Mouse (Mus musculus) heart, embryonic 14.5 days (tissue): ENCODE data around the gene Med31. TPM values are rescaled to one million over a fixed set of nuclear protein-coding genes. Genes with fewer than 3 reads are reported as not detected.
"Not testable (repeated sequence)": the region's sequence is repeated elsewhere in the genome, so short reads cannot be mapped to it uniquely, and the experiment has no call there.

ENCODE experiments used
- ATAC-seq: fragments of 200-750 bp; cut with Nextera tagmentation; 2 replicates; pipeline ENCODE4 v1.8.0; 2017; ENCODE audit warnings: low read depth, moderate TSS enrichment; ENCODE audit not compliant: insufficient number of reproducible peaks, insufficient read depth, low FRiP score
- H3K27ac ChIP-seq, 2 experiments: fragments of 200-500 bp in 1 of 2; fragments of 300-500 bp in 1 of 2; sonication (generic) in 1 of 2; replicated peaks in 1 of 2; 2 replicates each; pipeline ENCODE4 v1.5.1; 2012 to 2014; ENCODE audit warnings: low read depth in 2 of 2, low read length in 2 of 2, control low read depth in 1 of 2, mild to moderate bottlenecking in 1 of 2, mixed read lengths in 1 of 2; ENCODE audit not compliant: control insufficient read depth in 1 of 2, insufficient read depth in 1 of 2
- H3K27me3 ChIP-seq: fragments of 300-500 bp; sonication (generic); 2 replicates; pipeline ENCODE4 v1.6.1; 2014; ENCODE audit warnings: mild to moderate bottlenecking, low read length, control low read depth; ENCODE audit not compliant: control insufficient read depth, insufficient read depth
- H3K36me3 ChIP-seq: fragments of 300-500 bp; sonication (generic); 2 replicates; pipeline ENCODE4 v1.6.1; 2014; ENCODE audit warnings: mild to moderate bottlenecking, control low read depth, low read length, mixed read lengths; ENCODE audit not compliant: control insufficient read depth, insufficient read depth
- H3K4me1 ChIP-seq, 2 experiments: fragments of 200-500 bp in 1 of 2; fragments of 300-500 bp in 1 of 2; sonication (generic) in 1 of 2; 2 replicates each; pipeline ENCODE4 v1.6.1; 2012 to 2014; ENCODE audit warnings: low read length in 2 of 2, control low read depth in 1 of 2, mixed read lengths in 1 of 2; ENCODE audit not compliant: control insufficient read depth in 2 of 2, insufficient read depth in 2 of 2
- H3K4me2 ChIP-seq: fragments of 300-500 bp; sonication (generic); 2 replicates; pipeline ENCODE4 v1.6.1; 2014; ENCODE audit warnings: mild to moderate bottlenecking, low read length
- H3K4me3 ChIP-seq, 2 experiments: fragments of 200-500 bp in 1 of 2; fragments of 300-500 bp in 1 of 2; sonication (generic) in 1 of 2; 2 replicates each; pipeline ENCODE4 v1.5.1; 2012 to 2014; ENCODE audit warnings: low read length in 2 of 2, mild to moderate bottlenecking in 2 of 2, control low read depth in 1 of 2, low read depth in 1 of 2, moderate library complexity in 1 of 2; ENCODE audit not compliant: control insufficient read depth in 1 of 2, insufficient read depth in 1 of 2
- H3K9ac ChIP-seq: fragments of 300-500 bp; sonication (generic); 2 replicates; pipeline ENCODE4 v1.6.1; 2014; ENCODE audit warnings: mild to moderate bottlenecking, low read length
- H3K9me3 ChIP-seq: fragments of 300-500 bp; sonication (generic); 2 replicates; pipeline ENCODE4 v1.6.1; 2016; ENCODE audit warnings: low read length, control low read depth; ENCODE audit not compliant: control insufficient read depth
- WGBS: fragments of 180-500 bp; shearing (Covaris S2); extraction: QIAGEN DNeasy Blood & Tissue Kit; methylation state at CpG from one replicate; pipeline ENCODE4 v1.1.7; 2014; 5-methylcytosine and 5-hydroxymethylcytosine counted together
- polyA plus RNA-seq: library from polyadenylated mRNA; unstranded; fragments of >200 nt; fragmentation: Nextera tagmentation; extraction: Ambion mirVana; gene quantifications from 2 replicates; pipeline ENCODE4 v1.2.1, GENCODE M21; 2014

Gene Med31
- polyA plus RNA-seq, 1 experiment from 2014 or later, result 33.2 TPM

GRCm38 (mm10) chr11:72175966-72176365 is 39.4 kb downstream of the Med31 start:
- Histone ChIP-seq H3K9ac (no peak overlapping the region), H3K27me3 (no peaks in the 10 kb centered on the region), H3K4me2 (no peak overlapping the region), H3K4me3 (no peak overlapping the region), H3K4me1 (no peaks in the 10 kb centered on the region), H3K27ac (no peak overlapping the region), H3K9me3 (no peaks in the 10 kb centered on the region), H3K36me3 (peaks cover 59% of the 10 kb centered on the region)
- ATAC-seq, result no peak
- WGBS, result 92% methylated on average over 5 of the region's 5 CpGs

DNA sequence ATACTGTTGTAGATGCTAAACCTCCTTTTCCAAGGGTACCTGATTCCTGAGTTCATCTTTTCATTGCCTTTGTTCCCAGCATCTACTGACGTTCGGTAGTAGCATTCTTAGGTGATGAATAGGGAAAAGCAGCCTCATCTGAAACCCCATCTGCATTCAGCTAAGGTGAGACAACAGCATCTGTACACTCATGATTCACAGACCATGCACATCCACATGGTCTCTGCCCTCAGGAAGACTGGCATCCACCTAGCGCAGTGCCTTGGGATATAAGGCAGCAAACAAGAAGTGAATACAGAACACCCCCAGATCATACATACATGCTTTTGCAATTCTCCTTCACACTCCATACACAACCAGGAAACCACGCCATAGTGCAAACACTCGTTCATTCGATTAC is 40.7 kb downstream of the Med31 start:
- WGBS, result 88% methylated on average over 6 of the region's 6 CpGs
- H3K4me1 ChIP-seq, result no peaks in the 10 kb centered on the region
- no peak overlapping the region for H3K27ac ChIP-seq
- H3K9ac ChIP-seq, result no peak overlapping the region
- ATAC-seq, result no peak
- no peaks in the 10 kb centered on the region for H3K9me3 ChIP-seq
- no peak overlapping the region for H3K4me3 ChIP-seq
- H3K36me3 ChIP-seq, result peaks cover 68% of the 10 kb centered on the region
- no peak overlapping the region for H3K4me2 ChIP-seq
- H3K27me3 ChIP-seq, result no peaks in the 10 kb centered on the region

- H3K4me2 ChIP-seq, result no peak overlapping the region
Observed at GRCm38 (mm10) chr11:72173506-72173905, 41.9 kb downstream of the Med31 start.

DNA sequence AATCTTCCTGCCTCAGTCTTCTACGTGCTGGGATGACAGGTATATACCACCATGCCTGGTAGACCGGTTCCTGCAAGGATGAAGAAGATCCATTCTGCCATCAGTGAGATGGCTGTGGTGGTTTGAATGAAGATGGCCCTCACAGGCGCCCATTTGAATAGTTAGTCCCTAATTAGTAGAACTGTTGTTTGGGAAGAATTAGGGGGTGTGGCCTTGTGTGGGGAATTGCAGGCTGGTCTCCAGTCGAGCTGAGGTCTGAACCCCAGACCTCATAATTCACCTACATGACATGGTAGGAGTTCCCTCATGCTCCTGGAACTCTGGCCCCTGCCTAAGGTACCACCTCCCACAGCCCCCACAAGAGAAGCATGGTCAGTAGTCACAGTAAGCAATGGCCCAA is 43.5 kb downstream of the Med31 start:
- not testable (repeated sequence) for H3K9me3 ChIP-seq, H3K9ac ChIP-seq, ATAC-seq, H3K27me3 ChIP-seq, H3K4me1 ChIP-seq, H3K4me2 ChIP-seq, H3K27ac ChIP-seq, H3K4me3 ChIP-seq
- H3K36me3 ChIP-seq, result peaks cover 72% of the 10 kb centered on the region
- WGBS, result 88% methylated on average over 4 of the region's 4 CpGs

More at GRCm38 (mm10) chr11:72173506-72173905, 41.9 kb downstream of the Med31 start:
- no peak for ATAC-seq
- Histone ChIP-seq H3K36me3 (peaks cover 74% of the 10 kb centered on the region), H3K9ac (no peak overlapping the region), H3K4me1 (no peaks in the 10 kb centered on the region), H3K27me3 (no peaks in the 10 kb centered on the region), H3K4me3 (no peak overlapping the region), H3K9me3 (no peaks in the 10 kb centered on the region), H3K27ac (no peak overlapping the region)
- WGBS, result 81% methylated on average over 5 of the region's 5 CpGs

GRCm38 (mm10) chr11:72169871-72170270 is 45.5 kb downstream of the Med31 start:
- H3K4me1 ChIP-seq, result no peaks in the 10 kb centered on the region
- no peaks in the 10 kb centered on the region for H3K9me3 ChIP-seq
- no peak for ATAC-seq
- H3K9ac ChIP-seq, result no peak overlapping the region
- H3K4me3 ChIP-seq, result no peak overlapping the region
- no peaks in the 10 kb centered on the region for H3K27me3 ChIP-seq
- no peak overlapping the region for H3K27ac ChIP-seq
- H3K36me3 ChIP-seq, result peaks cover 73% of the 10 kb centered on the region
- WGBS, result 86% methylated on average over 4 of the region's 4 CpGs
- no peak overlapping the region for H3K4me2 ChIP-seq

DNA sequence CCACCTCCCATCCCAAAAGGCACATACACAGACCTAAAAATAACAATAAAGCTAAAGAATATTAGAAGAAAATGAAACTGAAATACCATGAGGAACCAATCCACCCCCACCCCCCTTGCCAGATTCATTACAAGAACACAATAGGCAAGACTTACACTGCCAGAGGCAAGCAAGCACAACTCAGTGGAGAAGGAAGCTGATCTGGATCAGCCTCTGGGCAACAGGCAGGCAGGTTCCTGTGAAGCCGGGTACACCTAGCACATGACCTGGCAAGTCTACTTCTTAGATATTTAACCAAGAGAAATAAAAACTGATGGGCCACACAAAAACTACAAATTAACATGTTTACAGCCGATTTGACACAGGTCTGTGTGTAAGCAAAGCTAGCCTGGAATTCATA is 52.2 kb downstream of the Med31 start:
- no peaks in the 10 kb centered on the region for H3K9me3 ChIP-seq
- WGBS, result 95% methylated on average over 2 of the region's 2 CpGs
- no peak overlapping the region for H3K27ac ChIP-seq
- H3K4me1 ChIP-seq, result no peaks in the 10 kb centered on the region
- no peak overlapping the region for H3K4me2 ChIP-seq
- H3K36me3 ChIP-seq, result peaks cover 74% of the 10 kb centered on the region
- H3K27me3 ChIP-seq, result no peaks in the 10 kb centered on the region
- H3K9ac ChIP-seq, result no peak overlapping the region
- ATAC-seq, result no peak
- H3K4me3 ChIP-seq, result no peak overlapping the region

Other genes with a start within 250 kb of the Med31 start
- gene Aipl1, start 178.1 kb downstream of the Med31 start, polyA plus RNA-seq, result 0.22 and 0.36 TPM in 2 replicates
- gene Pimreg, start 173.6 kb downstream of the Med31 start, polyA plus RNA-seq, result 76.4 and 76.9 TPM in 2 replicates
- gene Pitpnm3, start 79.8 kb downstream of the Med31 start, polyA plus RNA-seq, result 0.26 and 0.39 TPM in 2 replicates
- gene Gm43951, start 8.8 kb downstream of the Med31 start, polyA plus RNA-seq, result not detected in 2 replicates
- 6.1 and 6.5 TPM in 2 replicates for gene 4933427D14Rik, start 8.1 kb downstream of the Med31 start, polyA plus RNA-seq
- gene Txndc17, start 8.0 kb downstream of the Med31 start, polyA plus RNA-seq, result 161 and 177 TPM in 2 replicates
- 0.19 and 0.34 TPM in 2 replicates for gene Slc13a5, start 51.6 kb upstream of the Med31 start, polyA plus RNA-seq
- gene Xaf1, start 86.0 kb upstream of the Med31 start, polyA plus RNA-seq, result 8.0 and 8.9 TPM in 2 replicates
- not detected in 2 replicates for gene Fbxo39, start 98.9 kb upstream of the Med31 start, polyA plus RNA-seq
- gene Tekt1, start 146.8 kb upstream of the Med31 start, polyA plus RNA-seq, result 0.19 and 0.28 TPM in 2 replicates
- gene Smtnl2, start 196.1 kb upstream of the Med31 start, polyA plus RNA-seq, result 116 and 122 TPM in 2 replicates
- gene Ggt6, start 219.9 kb upstream of the Med31 start, polyA plus RNA-seq, result not detected in 2 replicates
- 61.9 and 64.7 TPM in 2 replicates for gene Mybbp1a, start 225.8 kb upstream of the Med31 start, polyA plus RNA-seq